Mouse (Mus musculus) forebrain, embryonic 11.5 days (tissue): Measurements from ENCODE around the gene Vapb. TPM values are rescaled to one million over a fixed set of nuclear protein-coding genes. Genes with fewer than 3 reads are reported as not detected.

ENCODE experiments used
- ATAC-seq: fragments of 200-750 bp; cut with Nextera tagmentation; replicated peaks from 2 replicates; pipeline ENCODE4 v1.8.0; 2017; ENCODE audit warnings: moderate TSS enrichment; ENCODE audit not compliant: low FRiP score
- DNase-seq: peaks from one replicate; pipeline ENCODE4 v3.0.0-alpha.2; 2017; ENCODE audit warnings: low spot score
- H3K27ac ChIP-seq: fragments of 300-500 bp; sonication (generic); 2 replicates; pipeline ENCODE4 v1.5.1; 2014; ENCODE audit warnings: low read depth, low read length
- H3K27me3 ChIP-seq: fragments of 300-500 bp; sonication (generic); 2 replicates; pipeline ENCODE4 v1.6.1; 2014; ENCODE audit warnings: mild to moderate bottlenecking, low read length, mixed read lengths; ENCODE audit not compliant: control insufficient read depth, insufficient read depth
- H3K36me3 ChIP-seq: fragments of 300-500 bp; sonication (generic); 2 replicates; pipeline ENCODE4 v1.6.1; 2014; ENCODE audit warnings: mild to moderate bottlenecking, low read length, moderate library complexity, mixed read lengths; ENCODE audit not compliant: control insufficient read depth, insufficient read depth
- H3K4me1 ChIP-seq: fragments of 300-500 bp; sonication (generic); replicated peaks from 2 replicates; pipeline ENCODE4 v1.6.1; 2014; ENCODE audit warnings: low read length, mixed read lengths; ENCODE audit not compliant: control insufficient read depth, insufficient read depth
- H3K4me2 ChIP-seq: fragments of 300-500 bp; sonication (generic); 2 replicates; pipeline ENCODE4 v1.6.1; 2014; ENCODE audit warnings: low read depth, mild to moderate bottlenecking, low read length, moderate library complexity, mixed read lengths; ENCODE audit not compliant: severe bottlenecking
- H3K4me3 ChIP-seq: fragments of 300-500 bp; sonication (generic); 2 replicates; pipeline ENCODE4 v1.5.1; 2014; ENCODE audit warnings: low read depth, low read length
- H3K9ac ChIP-seq: fragments of 300-500 bp; sonication (generic); 2 replicates; pipeline ENCODE4 v1.6.1; 2014; ENCODE audit warnings: low read length
- H3K9me3 ChIP-seq: fragments of 300-500 bp; sonication (generic); 2 replicates; pipeline ENCODE4 v1.6.1; 2016; ENCODE audit warnings: low read length, mixed read lengths; ENCODE audit not compliant: control insufficient read depth
- WGBS: fragments of 180-500 bp; shearing (Covaris S2); extraction: QIAGEN DNeasy Blood & Tissue Kit; methylation state at CpG from one replicate; pipeline ENCODE4 v1.1.7; 2014; 5-methylcytosine and 5-hydroxymethylcytosine counted together
- polyA plus RNA-seq: library from polyadenylated mRNA; unstranded; fragments of >200 nt; fragmentation: Nextera tagmentation; extraction: Ambion mirVana; gene quantifications from 2 replicates; pipeline ENCODE4 v1.2.1, GENCODE M21; 2014

Gene Vapb
- polyA plus RNA-seq, 1 experiment from 2014 or later = 11.5 TPM

GRCm38 (mm10) chr2:173724940-173725807 lies 12.1 kb upstream of the Vapb start:
- Histone ChIP-seq H3K4me1 (no peaks in the 10 kb centered on the region; the same call in 1 of the 2 replicates), H3K27ac (no peak overlapping the region), H3K36me3 (no peaks in the 10 kb centered on the region), H3K27me3 (no peaks in the 10 kb centered on the region), H3K4me2 (no peak overlapping the region), H3K9me3 (no peaks in the 10 kb centered on the region), H3K4me3 (no peak overlapping the region), H3K9ac (no peak overlapping the region)
- 63% methylated on average over 15 of the region's 15 CpGs for WGBS
- ATAC-seq (no peak), DNase-seq (no peak)

GRCm38 (mm10) chr2:173725819-173726218 lies 11.5 kb upstream of the Vapb start:
- WGBS = 82% methylated on average over 4 of the region's 4 CpGs

GRCm38 (mm10) chr2:173730444-173730966 lies 6.8 kb upstream of the Vapb start:
- peak overlapping the region; percentile 38; the same call in 1 of the 2 replicates for H3K9ac ChIP-seq
- peak; percentile 84 for DNase-seq
- no peaks in the 10 kb centered on the region for H3K36me3 ChIP-seq
- ATAC-seq = peak; percentile 91
- 2% methylated on average over 9 of the region's 9 CpGs for WGBS
- H3K4me1 ChIP-seq = peaks cover 9% of the 10 kb centered on the region; the same call in 1 of the 2 replicates
- H3K4me2 ChIP-seq = no peak overlapping the region
- no peaks in the 10 kb centered on the region for H3K9me3 ChIP-seq
- H3K27me3 ChIP-seq = no peaks in the 10 kb centered on the region
- peak overlapping the region; percentile 65 for H3K27ac ChIP-seq
- H3K4me3 ChIP-seq = no peak overlapping the region

More at GRCm38 (mm10) chr2:173725819-173726218, 11.5 kb upstream of the Vapb start:
- DNase-seq = no peak
- H3K4me3 ChIP-seq = no peak overlapping the region
- no peaks in the 10 kb centered on the region for H3K36me3 ChIP-seq
- H3K9me3 ChIP-seq = no peaks in the 10 kb centered on the region
- no peak overlapping the region for H3K4me2 ChIP-seq
- no peak overlapping the region for H3K27ac ChIP-seq
- H3K9ac ChIP-seq = no peak overlapping the region
- no peak for ATAC-seq
- H3K27me3 ChIP-seq = no peaks in the 10 kb centered on the region
- H3K4me1 ChIP-seq = peaks cover 3% of the 10 kb centered on the region; the same call in 1 of the 2 replicates

- Histone ChIP-seq H3K27ac (no peak overlapping the region), H3K9ac (no peak overlapping the region), H3K36me3 (no peaks in the 10 kb centered on the region), H3K9me3 (no peaks in the 10 kb centered on the region), H3K27me3 (no peaks in the 10 kb centered on the region), H3K4me2 (no peak overlapping the region), H3K4me1 (peaks cover 16% of the 10 kb centered on the region), H3K4me3 (no peak overlapping the region)
- ATAC-seq (no peak), DNase-seq (no peak)
- WGBS = 62% methylated on average over 2 of the region's 2 CpGs
Measured at GRCm38 (mm10) chr2:173734426-173734825, 2.9 kb upstream of the Vapb start.

- WGBS = 89% methylated on average over 9 of the region's 9 CpGs
- Histone ChIP-seq H3K4me1 (peaks cover 7% of the 10 kb centered on the region), H3K27ac (no peak overlapping the region), H3K9me3 (no peaks in the 10 kb centered on the region), H3K4me3 (peak overlapping the region; percentile 76), H3K4me2 (peak overlapping the region; percentile 77), H3K36me3 (no peaks in the 10 kb centered on the region), H3K27me3 (no peaks in the 10 kb centered on the region), H3K9ac (peak overlapping the region; percentile 82)
- DNase-seq = no peak
- ATAC-seq = no peak
Measured at GRCm38 (mm10) chr2:173738232-173738631, 921 bp downstream of the Vapb start.

GRCm38 (mm10) chr2:173739107-173739506 lies 1.8 kb downstream of the Vapb start:
- H3K4me3 ChIP-seq = no peak overlapping the region
- no peak overlapping the region for H3K9ac ChIP-seq
- no peak overlapping the region for H3K27ac ChIP-seq
- DNase-seq = no peak
- no peak overlapping the region for H3K4me2 ChIP-seq
- peaks cover 7% of the 10 kb centered on the region for H3K4me1 ChIP-seq
- H3K36me3 ChIP-seq = no peaks in the 10 kb centered on the region
- 92% methylated on average over 7 of the region's 7 CpGs for WGBS
- no peaks in the 10 kb centered on the region for H3K27me3 ChIP-seq
- no peaks in the 10 kb centered on the region for H3K9me3 ChIP-seq
- no peak for ATAC-seq

GRCm38 (mm10) chr2:173742090-173742489 lies 4.8 kb downstream of the Vapb start:
- ATAC-seq = no peak
- DNase-seq = no peak
- peaks cover 7% of the 10 kb centered on the region for H3K4me1 ChIP-seq
- 90% methylated on average over 13 of the region's 13 CpGs for WGBS
- H3K27ac ChIP-seq = no peak overlapping the region
- H3K4me3 ChIP-seq = no peak overlapping the region
- no peak overlapping the region for H3K9ac ChIP-seq
- H3K27me3 ChIP-seq = no peaks in the 10 kb centered on the region
- no peak overlapping the region for H3K4me2 ChIP-seq
- H3K9me3 ChIP-seq = no peaks in the 10 kb centered on the region; the same call in 1 of the 2 replicates
- no peaks in the 10 kb centered on the region for H3K36me3 ChIP-seq

GRCm38 (mm10) chr2:173742744-173743143 lies 5.4 kb downstream of the Vapb start:
- 92% methylated on average over 9 of the region's 9 CpGs for WGBS
- Histone ChIP-seq H3K27me3 (no peaks in the 10 kb centered on the region), H3K36me3 (no peaks in the 10 kb centered on the region), H3K9ac (no peak overlapping the region), H3K4me3 (no peak overlapping the region), H3K27ac (no peak overlapping the region), H3K4me2 (no peak overlapping the region), H3K9me3 (no peaks in the 10 kb centered on the region; the same call in 1 of the 2 replicates), H3K4me1 (peaks cover 7% of the 10 kb centered on the region)
- DNase-seq = no peak
- ATAC-seq = no peak
